Mouse (Mus musculus) liver, embryonic 14.5 days (tissue): Measurements from ENCODE around the gene Fgfr2. TPM values are rescaled to one million over a fixed set of nuclear protein-coding genes. Genes with fewer than 3 reads are reported as not detected.
A peak's percentile ranks its signal among the peaks of the same experiment; 100 is the strongest.
"Not testable (repeated sequence)": the region's sequence is repeated elsewhere in the genome, so short reads cannot be mapped to it uniquely, and the experiment has no call there.

ENCODE experiments used
- ATAC-seq: fragments of 200-750 bp; cut with Nextera tagmentation; 2 replicates; pipeline ENCODE4 v1.8.0; 2017; ENCODE audit warnings: moderate number of reproducible peaks, mild to moderate bottlenecking, moderate library complexity; ENCODE audit not compliant: insufficient read depth
- DNase-seq, 3 experiments: peaks; one replicate each; pipeline ENCODE4 v3.0.0-alpha.2; 2012 to 2013; ENCODE audit warnings: low read depth in 3 of 3, low spot score in 3 of 3
- H3K27ac ChIP-seq: fragments of 300-500 bp; sonication (generic); 2 replicates; pipeline ENCODE4 v1.5.1; 2014; ENCODE audit warnings: moderate library complexity, mild to moderate bottlenecking, control low read depth, inconsistent platforms
- H3K27me3 ChIP-seq: fragments of 300-500 bp; sonication (generic); 2 replicates; pipeline ENCODE4 v1.6.1; 2014; ENCODE audit warnings: mild to moderate bottlenecking, low read length, moderate library complexity; ENCODE audit not compliant: control insufficient read depth, insufficient read depth
- H3K36me3 ChIP-seq: fragments of 300-500 bp; sonication (generic); replicated peaks from 2 replicates; pipeline ENCODE4 v1.6.1; 2014; ENCODE audit warnings: low read depth; ENCODE audit not compliant: control insufficient read depth, insufficient read depth
- H3K4me1 ChIP-seq, 2 experiments: fragments of 200-500 bp in 1 of 2; fragments of 300-500 bp in 1 of 2; sonication (generic) in 1 of 2; replicated peaks; 2 replicates each; pipeline ENCODE4 v1.6.1; 2012 to 2014; ENCODE audit warnings: antibody characterized with exemption in 1 of 2, inconsistent platforms in 1 of 2, low read length in 1 of 2; ENCODE audit not compliant: control insufficient read depth in 2 of 2, insufficient read depth in 2 of 2
- H3K4me2 ChIP-seq: fragments of 300-500 bp; sonication (generic); 2 replicates; pipeline ENCODE4 v1.6.1; 2014; ENCODE audit warnings: low read depth, mild to moderate bottlenecking, control low read depth, moderate library complexity
- H3K4me3 ChIP-seq, 2 experiments: fragments of 200-500 bp in 1 of 2; fragments of 300-500 bp in 1 of 2; sonication (generic) in 1 of 2; 2 replicates each; pipeline ENCODE4 v1.5.1; 2012 to 2014; ENCODE audit warnings: low read depth in 2 of 2, low read length in 2 of 2, mild to moderate bottlenecking in 2 of 2, control low read depth in 1 of 2, inconsistent platforms in 1 of 2, moderate library complexity in 1 of 2; ENCODE audit not compliant: insufficient read depth in 1 of 2
- H3K9ac ChIP-seq: fragments of 300-500 bp; sonication (generic); replicated peaks from 2 replicates; pipeline ENCODE4 v1.6.1; 2014; ENCODE audit warnings: mild to moderate bottlenecking, control low read depth, moderate library complexity
- H3K9me3 ChIP-seq: fragments of 300-500 bp; sonication (generic); 2 replicates; pipeline ENCODE4 v1.6.1; 2016; ENCODE audit warnings: low read length, mixed read lengths; ENCODE audit not compliant: control insufficient read depth
- CTCF ChIP-seq: IDR thresholded peaks from 2 replicates; pipeline ENCODE4 v1.5.1; 2016; ENCODE audit warnings: antibody characterized with exemption, low read depth, control low read depth
- EP300 ChIP-seq: IDR thresholded peaks from 2 replicates; pipeline ENCODE4 v1.6.1; 2016; ENCODE audit warnings: antibody characterized with exemption, low read depth
- WGBS: fragments of 180-500 bp; shearing (Covaris S2); extraction: QIAGEN DNeasy Blood & Tissue Kit; methylation state at CpG from one replicate; pipeline ENCODE4 v1.1.7; 2014; ENCODE audit not compliant: insufficient replicate concordance; 5-methylcytosine and 5-hydroxymethylcytosine counted together
- polyA plus RNA-seq, 2 experiments: library from polyadenylated mRNA; depleted of rRNA in 1 of 2; stranded (reverse) in 1 of 2; unstranded in 1 of 2; fragments of >200 nt; fragmentation: Nextera tagmentation in 1 of 2; extraction: Ambion mirVana in 1 of 2; gene quantifications; 2 replicates each; pipeline versions ENCODE4 v1.2.1 to v1.2.3; 2012 to 2014

The Fgfr2 gene
- polyA plus RNA-seq, 2 experiments, result 7.9 to 8.8 TPM

DNA sequence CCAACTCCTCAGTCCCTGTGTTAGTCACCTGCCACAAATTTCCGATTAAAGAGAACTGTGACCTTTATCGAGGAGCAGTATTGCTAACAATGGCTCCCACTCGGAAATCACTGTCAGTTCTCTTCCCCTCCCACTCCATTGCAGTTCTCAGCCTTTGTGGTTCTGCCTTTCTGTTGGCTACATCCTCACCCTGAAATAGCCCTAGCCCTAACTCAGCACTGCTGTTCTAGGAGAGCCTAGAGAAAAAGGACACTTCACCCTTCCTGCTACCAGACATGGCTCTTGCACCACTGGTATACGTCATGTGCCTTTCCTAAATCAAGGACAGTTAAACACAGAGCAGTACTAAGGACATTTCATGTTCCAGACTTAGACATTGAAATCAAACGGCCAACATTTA lies 1695.8 kb downstream of the Fgfr2 start:
- Histone ChIP-seq H3K27me3 (no peaks in the 10 kb centered on the region), H3K36me3 (0 out of 2 replicates have a peak, but pooled peaks cover 2% of the 10 kb centered on the region), H3K4me3 (no peak overlapping the region), H3K4me2 (no peak overlapping the region), H3K9ac (no peak overlapping the region), H3K4me1 (peaks cover 16 to 20% of the 10 kb centered on the region in 2 experiments), H3K27ac (no peak overlapping the region), H3K9me3 (no peaks in the 10 kb centered on the region)
- no peak for DNase-seq
- TF ChIP-seq EP300, result no peak
- TF ChIP-seq CTCF, result no peak
- no peak for ATAC-seq
- WGBS, result 69% methylated on average over 5 of the region's 5 CpGs

DNA sequence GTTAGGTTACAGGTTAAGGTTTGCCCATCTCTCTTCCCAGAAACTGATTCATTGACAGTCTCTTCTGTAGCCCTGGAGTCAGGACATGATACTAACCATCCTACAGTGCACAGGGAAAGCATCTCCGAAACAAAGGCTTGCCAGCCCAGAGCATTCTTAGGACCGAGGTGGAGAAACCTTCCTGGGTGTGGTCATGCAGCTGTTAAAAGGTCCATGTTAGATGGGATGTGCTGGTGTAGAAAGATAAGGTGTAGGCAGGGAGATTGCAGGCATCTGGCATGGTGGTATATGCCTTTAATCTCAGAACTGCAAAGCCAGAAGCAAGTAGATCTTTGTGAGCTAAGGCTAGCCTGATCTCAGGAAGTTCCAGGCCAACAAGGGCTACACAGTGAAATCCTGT lies 1698.2 kb downstream of the Fgfr2 start:
- Histone ChIP-seq H3K4me1 (peaks cover 16 to 20% of the 10 kb centered on the region in 2 experiments), H3K4me3 (peak overlapping the region in 1 of 2 experiments; percentile 11; a peak in 2 of 4 replicates), H3K36me3 (no peaks in the 10 kb centered on the region), H3K27me3 (no peaks in the 10 kb centered on the region), H3K9me3 (no peaks in the 10 kb centered on the region), H3K4me2 (peak overlapping the region; percentile 52), H3K9ac (peak overlapping the region; percentile 14; the same call in 1 of the 2 replicates), H3K27ac (peak overlapping the region; percentile 38)
- ATAC-seq (peak; percentile 100), DNase-seq (peak; percentile 74 to 81 (median 76))
- WGBS, result 15% methylated on average over 2 of the region's 2 CpGs
- TF ChIP-seq CTCF (no peak), EP300 (peak; percentile 97)

- H3K27me3 ChIP-seq, result no peaks in the 10 kb centered on the region
- H3K4me2 ChIP-seq, result no peak overlapping the region
- H3K4me3 ChIP-seq, result no peak overlapping the region
- H3K4me1 ChIP-seq, result 0 out of 4 replicates have a peak, but pooled peaks cover 0 to 2% of the 10 kb centered on the region in 2 experiments
- no peak overlapping the region for H3K9ac ChIP-seq
- no peaks in the 10 kb centered on the region for H3K9me3 ChIP-seq
- no peak for TF ChIP-seq CTCF
- TF ChIP-seq EP300, result no peak
- H3K27ac ChIP-seq, result no peak overlapping the region
- H3K36me3 ChIP-seq, result no peaks in the 10 kb centered on the region
- DNase-seq (no peak), ATAC-seq (no peak)
These were observed 1705.5 kb downstream of the Fgfr2 start for GRCm38 (mm10) chr7:131417605-131418004.

DNA sequence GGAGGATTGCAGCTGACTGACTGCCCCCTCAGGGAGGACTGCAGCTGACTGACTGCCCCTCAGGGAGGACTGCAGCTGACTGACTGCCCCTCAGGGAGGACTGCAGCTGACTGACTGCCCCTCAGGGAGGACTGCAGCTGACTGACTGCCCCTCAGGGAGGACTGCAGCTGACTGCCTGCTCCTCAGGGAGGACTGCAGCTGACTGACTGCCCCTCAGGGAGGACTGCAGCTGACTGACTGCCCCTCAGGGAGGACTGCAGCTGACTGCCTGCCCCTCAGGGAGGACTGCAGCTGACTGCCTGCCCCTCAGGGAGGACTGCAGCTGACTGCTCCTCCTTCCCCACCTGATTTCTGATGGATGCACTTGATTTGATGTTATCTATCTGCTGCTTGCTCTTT lies 1706.4 kb downstream of the Fgfr2 start:
- not testable (repeated sequence) for H3K4me1 ChIP-seq, H3K4me3 ChIP-seq, ATAC-seq, H3K4me2 ChIP-seq, H3K27ac ChIP-seq, H3K27me3 ChIP-seq, H3K9ac ChIP-seq, H3K36me3 ChIP-seq, DNase-seq, H3K9me3 ChIP-seq

DNA sequence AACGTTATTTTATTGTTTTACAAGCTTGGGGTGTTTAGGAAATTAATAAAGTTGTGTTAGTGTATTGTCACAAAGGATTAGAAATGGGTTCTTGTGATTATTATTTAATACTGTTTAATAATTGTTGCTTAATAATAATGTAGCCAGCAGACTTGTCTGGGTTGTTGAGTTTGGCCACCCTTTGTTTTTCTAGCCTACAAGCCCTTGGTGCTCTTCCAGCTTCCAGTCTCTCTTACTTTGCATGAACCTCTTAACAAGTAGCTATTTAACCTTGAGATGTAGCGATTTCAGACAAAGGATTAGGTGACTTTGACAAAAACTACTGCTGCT lies 1711.2 kb downstream of the Fgfr2 start:
- no peak overlapping the region for H3K4me3 ChIP-seq
- 59% methylated on average over 2 of the region's 2 CpGs for WGBS
- no peaks in the 10 kb centered on the region for H3K36me3 ChIP-seq
- H3K9me3 ChIP-seq, result no peaks in the 10 kb centered on the region
- H3K4me1 ChIP-seq, result peaks cover 0 to 9% of the 10 kb centered on the region in 2 experiments; a peak in 2 of 4 replicates
- H3K9ac ChIP-seq, result no peak overlapping the region
- no peak overlapping the region for H3K27ac ChIP-seq
- DNase-seq, result no peak
- no peak for ATAC-seq
- H3K27me3 ChIP-seq, result no peaks in the 10 kb centered on the region
- TF ChIP-seq EP300 (no peak), CTCF (no peak)
- H3K4me2 ChIP-seq, result no peak overlapping the region
